Mouse (Mus musculus) heart, postnatal 10 days (tissue): ENCODE data around the gene Msmo1. TPM values are rescaled to one million over a fixed set of nuclear protein-coding genes. Genes with fewer than 3 reads are reported as not detected.

Experiments
- DNase-seq, 2 experiments: peaks; one replicate each; pipeline ENCODE4 v3.0.0; 2021
- intact Hi-C: fragments of 180-260 bp; cut with DNase I; formaldehyde crosslinking; loops from one replicate; pipeline ENCODE4 v1.15.1; 2025
- total RNA-seq, 2 experiments: library from RNA; stranded (reverse); gene quantifications; 2 replicates each; pipeline ENCODE4 v1.2.3; 2021

Gene Msmo1
- 10 to 100 TPM; 10.7 to 12.2 TPM for total RNA-seq

GRCm38 (mm10) chr8:64733271-64733943, at the start of gene Msmo1:
Gene Msmo1, minus strand, starts transcription at chr8:64733792.
- peak; percentile 97 to 98 for DNase-seq
- intact Hi-C loops, result loop anchor here (5.0 kb wide), 1 partner anchor 114 kb away; no protein-coding TSS in a partner anchor

GRCm38 (mm10) chr8:64781947-64782346, 48.4 kb upstream of the Msmo1 start:
- DNase-seq, result no peak
- intact Hi-C loops, result no loop called here

- DNase-seq, result peak in 1 of 2 experiments; percentile 14
- intact Hi-C loops, result loop anchor here (2.0 kb wide), 1 partner anchor 163 kb away; no protein-coding TSS in a partner anchor
These were observed 44.3 kb upstream of the Msmo1 start for GRCm38 (mm10) chr8:64777925-64778324.

GRCm38 (mm10) chr8:64774136-64774535, 40.5 kb upstream of the Msmo1 start:
- intact Hi-C loops, result no loop called here
- no peak for DNase-seq

GRCm38 (mm10) chr8:64770814-64771213, 37.2 kb upstream of the Msmo1 start:
- no peak for DNase-seq
- intact Hi-C loops, result no loop called here

- no peak for DNase-seq
- intact Hi-C loops, result no loop called here
These were observed 36.0 kb upstream of the Msmo1 start for GRCm38 (mm10) chr8:64769586-64769985.

GRCm38 (mm10) chr8:64768645-64769044, 35.1 kb upstream of the Msmo1 start:
- intact Hi-C loops, result no loop called here
- DNase-seq, result no peak

GRCm38 (mm10) chr8:64767047-64767446, 33.5 kb upstream of the Msmo1 start:
- intact Hi-C loops, result no loop called here
- DNase-seq, result no peak

- intact Hi-C loops, result no loop called here
- DNase-seq, result no peak
These were observed 30.5 kb upstream of the Msmo1 start for GRCm38 (mm10) chr8:64764075-64764474.

GRCm38 (mm10) chr8:64762751-64763150, 29.2 kb upstream of the Msmo1 start:
- no peak for DNase-seq
- intact Hi-C loops, result no loop called here

GRCm38 (mm10) chr8:64761430-64761829, 27.8 kb upstream of the Msmo1 start:
- peak in 1 of 2 experiments; percentile 9 for DNase-seq
- intact Hi-C loops, result loop anchor here (2.0 kb wide), 1 partner anchor 179 kb away; no protein-coding TSS in a partner anchor

- no peak for DNase-seq
- intact Hi-C loops, result no loop called here
These were observed 24.4 kb upstream of the Msmo1 start for GRCm38 (mm10) chr8:64757956-64758355.

- no peak for DNase-seq
- intact Hi-C loops, result no loop called here
These were observed 12.8 kb upstream of the Msmo1 start for GRCm38 (mm10) chr8:64746215-64747058.

- no peak for DNase-seq
- intact Hi-C loops, result no loop called here
These were observed 7.1 kb upstream of the Msmo1 start for GRCm38 (mm10) chr8:64740547-64741211.

- DNase-seq, result no peak
- intact Hi-C loops, result no loop called here
These were observed 5.3 kb upstream of the Msmo1 start for GRCm38 (mm10) chr8:64738916-64739315.

- intact Hi-C loops, result no loop called here
- no peak for DNase-seq
These were observed 3.3 kb upstream of the Msmo1 start for GRCm38 (mm10) chr8:64736767-64737323.

- no peak for DNase-seq
- intact Hi-C loops, result no loop called here
These were observed 1.6 kb upstream of the Msmo1 start for GRCm38 (mm10) chr8:64735161-64735560.

- no peak for DNase-seq
- intact Hi-C loops, result loop anchor here (5.0 kb wide), 1 partner anchor 115 kb away; no protein-coding TSS in a partner anchor
These were observed 996 bp downstream of the Msmo1 start for GRCm38 (mm10) chr8:64732596-64732995.

GRCm38 (mm10) chr8:64728156-64728555, 5.4 kb downstream of the Msmo1 start:
- DNase-seq, result no peak
- intact Hi-C loops, result no loop called here

- intact Hi-C loops, result no loop called here
- DNase-seq, result no peak
These were observed 7.3 kb downstream of the Msmo1 start for GRCm38 (mm10) chr8:64726190-64726695.

- intact Hi-C loops, result no loop called here
- DNase-seq, result no peak
These were observed 10.4 kb downstream of the Msmo1 start for GRCm38 (mm10) chr8:64723206-64723605.
